Mouse (Mus musculus) midbrain, embryonic 13.5 days (tissue): ENCODE measurements around the gene Lkaaear1. TPM values are rescaled to one million over a fixed set of nuclear protein-coding genes. Genes with fewer than 3 reads are reported as not detected.
A peak's percentile ranks its signal among the peaks of the same experiment; 100 is the strongest.

ENCODE experiments used
- ATAC-seq: fragments of 200-750 bp; cut with Nextera tagmentation; 2 replicates; pipeline ENCODE4 v1.8.0; 2017; ENCODE audit warnings: mild to moderate bottlenecking, moderate TSS enrichment, moderate library complexity
- H3K27ac ChIP-seq: fragments of 300-500 bp; sonication (generic); 2 replicates; pipeline ENCODE4 v1.5.1; 2015; ENCODE audit warnings: inconsistent platforms, mild to moderate bottlenecking, moderate library complexity
- H3K27me3 ChIP-seq: fragments of 300-500 bp; sonication (generic); 2 replicates; pipeline ENCODE4 v1.6.1; 2015; ENCODE audit warnings: mild to moderate bottlenecking, inconsistent platforms
- H3K36me3 ChIP-seq: fragments of 300-500 bp; sonication (generic); 2 replicates; pipeline ENCODE4 v1.6.1; 2015; ENCODE audit warnings: mild to moderate bottlenecking, inconsistent platforms
- H3K4me1 ChIP-seq: fragments of 300-500 bp; sonication (generic); replicated peaks from 2 replicates; pipeline ENCODE4 v1.6.1; 2015; ENCODE audit warnings: inconsistent platforms
- H3K4me2 ChIP-seq: fragments of 300-500 bp; sonication (generic); replicated peaks from 2 replicates; pipeline ENCODE4 v1.6.1; 2015; ENCODE audit warnings: moderate library complexity, mild to moderate bottlenecking, inconsistent platforms
- H3K4me3 ChIP-seq: fragments of 300-500 bp; sonication (generic); replicated peaks from 2 replicates; pipeline ENCODE4 v1.5.1; 2015; ENCODE audit warnings: mild to moderate bottlenecking, inconsistent platforms
- H3K9ac ChIP-seq: fragments of 300-500 bp; sonication (generic); replicated peaks from 2 replicates; pipeline ENCODE4 v1.6.1; 2015; ENCODE audit warnings: mild to moderate bottlenecking, inconsistent platforms
- H3K9me3 ChIP-seq: fragments of 300-500 bp; sonication (generic); 2 replicates; pipeline ENCODE4 v1.6.1; 2016; ENCODE audit warnings: mild to moderate bottlenecking, inconsistent platforms
- WGBS: fragments of 180-500 bp; shearing (Covaris S2); methylation state at CpG from one replicate; pipeline ENCODE4 v1.1.7; 2015; 5-methylcytosine and 5-hydroxymethylcytosine counted together
- polyA plus RNA-seq: library from polyadenylated mRNA; unstranded; fragments of >200 nt; fragmentation: Nextera tagmentation; extraction: Ambion mirVana; gene quantifications from 2 replicates; pipeline ENCODE4 v1.2.1, GENCODE M21; 2015

The Lkaaear1 gene
- polyA plus RNA-seq, 1 experiment from 2014 or later = not detected

GRCm38 (mm10) chr2:181695776-181696175 lies 2.5 kb downstream of the Lkaaear1 start:
- WGBS = 69% methylated on average over 1 of the region's 1 CpGs
- H3K4me1 ChIP-seq = peaks cover 26% of the 10 kb centered on the region
- H3K36me3 ChIP-seq = no peaks in the 10 kb centered on the region
- H3K27ac ChIP-seq = no peak overlapping the region
- peaks cover 7% of the 10 kb centered on the region; the same call in 1 of the 2 replicates for H3K27me3 ChIP-seq
- H3K9ac ChIP-seq = no peak overlapping the region
- ATAC-seq = no peak
- no peak overlapping the region for H3K4me3 ChIP-seq
- no peak overlapping the region for H3K4me2 ChIP-seq
- no peaks in the 10 kb centered on the region for H3K9me3 ChIP-seq

GRCm38 (mm10) chr2:181694581-181694980 lies 3.7 kb downstream of the Lkaaear1 start:
- Histone ChIP-seq H3K4me3 (peak overlapping the region; percentile 63; the same call in 1 of the 2 replicates), H3K9ac (no peak overlapping the region), H3K9me3 (no peaks in the 10 kb centered on the region), H3K27ac (no peak overlapping the region), H3K27me3 (peaks cover 7% of the 10 kb centered on the region; the same call in 1 of the 2 replicates), H3K36me3 (peaks cover under 1% of the 10 kb centered on the region; the same call in 1 of the 2 replicates), H3K4me2 (peak overlapping the region; percentile 93), H3K4me1 (peaks cover 26% of the 10 kb centered on the region)
- ATAC-seq = no peak
- 86% methylated on average over 3 of the region's 3 CpGs for WGBS

GRCm38 (mm10) chr2:181693339-181694280 lies 4.6 kb downstream of the Lkaaear1 start, which contains the start of gene Rgs19:
Rgs19 (minus strand) TSS chr2:181693977.
- peaks cover 26% of the 10 kb centered on the region for H3K4me1 ChIP-seq
- peak; percentile 82 for ATAC-seq
- peak within 1 kb of the TSS; percentile 63 for H3K4me3 ChIP-seq
- under 1% methylated on average over 73 of the region's 75 CpGs for WGBS
- H3K27ac ChIP-seq = peak within 1 kb of the TSS; percentile 69
- H3K27me3 ChIP-seq = peaks cover 7% of the 10 kb centered on the region; the same call in 1 of the 2 replicates
- H3K4me2 ChIP-seq = peak within 1 kb of the TSS; percentile 93
- H3K9me3 ChIP-seq = no peaks in the 10 kb centered on the region
- peak within 1 kb of the TSS; percentile 76 for H3K9ac ChIP-seq
- H3K36me3 ChIP-seq = peaks cover 9% of the 10 kb centered on the region

GRCm38 (mm10) chr2:181692304-181692703 lies 5.9 kb downstream of the Lkaaear1 start:
- H3K9ac ChIP-seq = no peak overlapping the region

GRCm38 (mm10) chr2:181691571-181691970 lies 6.7 kb downstream of the Lkaaear1 start:
- no peak for ATAC-seq
- H3K4me1 ChIP-seq = peaks cover 26% of the 10 kb centered on the region
- 91% methylated on average over 4 of the region's 4 CpGs for WGBS
- no peak overlapping the region for H3K4me2 ChIP-seq
- no peaks in the 10 kb centered on the region for H3K9me3 ChIP-seq
- peaks cover 28% of the 10 kb centered on the region for H3K36me3 ChIP-seq
- 0 out of 2 replicates have a peak overlapping the region, but pooled peaks have one; percentile 14 for H3K9ac ChIP-seq
- H3K27ac ChIP-seq = no peak overlapping the region
- H3K27me3 ChIP-seq = peaks cover 7% of the 10 kb centered on the region; the same call in 1 of the 2 replicates
- no peak overlapping the region for H3K4me3 ChIP-seq

More at GRCm38 (mm10) chr2:181692304-181692703, 5.9 kb downstream of the Lkaaear1 start:
- Histone ChIP-seq H3K36me3 (peaks cover 20% of the 10 kb centered on the region), H3K27me3 (peaks cover 7% of the 10 kb centered on the region; the same call in 1 of the 2 replicates), H3K4me1 (peaks cover 26% of the 10 kb centered on the region), H3K9me3 (no peaks in the 10 kb centered on the region), H3K27ac (no peak overlapping the region; the same call in 1 of the 2 replicates), H3K4me3 (no peak overlapping the region), H3K4me2 (peak overlapping the region; percentile 93)
- WGBS = 93% methylated on average over 3 of the region's 3 CpGs
- no peak for ATAC-seq

GRCm38 (mm10) chr2:181691083-181691482 lies 7.2 kb downstream of the Lkaaear1 start:
- no peaks in the 10 kb centered on the region for H3K9me3 ChIP-seq
- H3K27ac ChIP-seq = no peak overlapping the region
- H3K36me3 ChIP-seq = peaks cover 32% of the 10 kb centered on the region
- H3K4me2 ChIP-seq = no peak overlapping the region
- ATAC-seq = no peak
- no peak overlapping the region for H3K4me3 ChIP-seq
- peaks cover 26% of the 10 kb centered on the region for H3K4me1 ChIP-seq
- H3K9ac ChIP-seq = 0 out of 2 replicates have a peak overlapping the region, but pooled peaks have one; percentile 14
- peaks cover 7% of the 10 kb centered on the region; the same call in 1 of the 2 replicates for H3K27me3 ChIP-seq
- WGBS = 89% methylated on average over 6 of the region's 6 CpGs

- 93% methylated on average over 10 of the region's 10 CpGs for WGBS
Observed at GRCm38 (mm10) chr2:181689466-181690160, 8.6 kb downstream of the Lkaaear1 start.

GRCm38 (mm10) chr2:181687586-181687985 lies 10.7 kb downstream of the Lkaaear1 start:
- H3K4me1 ChIP-seq = peaks cover 12% of the 10 kb centered on the region
- WGBS = 95% methylated on average over 8 of the region's 8 CpGs
- H3K4me2 ChIP-seq = no peak overlapping the region
- no peak overlapping the region for H3K9ac ChIP-seq
- H3K27ac ChIP-seq = no peak overlapping the region
- H3K36me3 ChIP-seq = peaks cover 44% of the 10 kb centered on the region
- no peaks in the 10 kb centered on the region for H3K27me3 ChIP-seq
- H3K4me3 ChIP-seq = no peak overlapping the region
- no peaks in the 10 kb centered on the region for H3K9me3 ChIP-seq
- no peak for ATAC-seq

More at GRCm38 (mm10) chr2:181689466-181690160, 8.6 kb downstream of the Lkaaear1 start:
- Histone ChIP-seq H3K9me3 (no peaks in the 10 kb centered on the region), H3K4me2 (no peak overlapping the region), H3K27ac (no peak overlapping the region), H3K36me3 (peaks cover 41% of the 10 kb centered on the region), H3K9ac (no peak overlapping the region), H3K27me3 (peaks cover 2% of the 10 kb centered on the region; the same call in 1 of the 2 replicates), H3K4me3 (no peak overlapping the region), H3K4me1 (peaks cover 26% of the 10 kb centered on the region)
- no peak for ATAC-seq

- ATAC-seq = no peak
- WGBS = 89% methylated on average over 4 of the region's 4 CpGs
- no peaks in the 10 kb centered on the region for H3K27me3 ChIP-seq
Observed at GRCm38 (mm10) chr2:181685686-181686085, 12.6 kb downstream of the Lkaaear1 start.

GRCm38 (mm10) chr2:181684713-181685112 lies 13.5 kb downstream of the Lkaaear1 start:
- Histone ChIP-seq H3K4me3 (no peak overlapping the region), H3K27ac (no peak overlapping the region), H3K9me3 (no peaks in the 10 kb centered on the region), H3K27me3 (no peaks in the 10 kb centered on the region), H3K4me2 (no peak overlapping the region), H3K36me3 (peaks cover 44% of the 10 kb centered on the region), H3K9ac (no peak overlapping the region), H3K4me1 (peaks cover 14% of the 10 kb centered on the region)
- WGBS = 82% methylated on average over 1 of the region's 1 CpGs
- ATAC-seq = no peak

More at GRCm38 (mm10) chr2:181685686-181686085, 12.6 kb downstream of the Lkaaear1 start:
- H3K4me3 ChIP-seq = no peak overlapping the region
- no peak overlapping the region for H3K9ac ChIP-seq
- no peak overlapping the region for H3K4me2 ChIP-seq
- H3K9me3 ChIP-seq = no peaks in the 10 kb centered on the region
- no peak overlapping the region for H3K27ac ChIP-seq
- H3K4me1 ChIP-seq = peaks cover 10% of the 10 kb centered on the region
- peaks cover 44% of the 10 kb centered on the region for H3K36me3 ChIP-seq

GRCm38 (mm10) chr2:181683381-181683780 lies 14.9 kb downstream of the Lkaaear1 start:
- H3K9ac ChIP-seq = no peak overlapping the region
- no peak overlapping the region for H3K4me2 ChIP-seq
- 65% methylated on average over 4 of the region's 4 CpGs for WGBS
- no peak overlapping the region for H3K4me3 ChIP-seq
- peaks cover 19% of the 10 kb centered on the region for H3K4me1 ChIP-seq
- no peak for ATAC-seq
- H3K27ac ChIP-seq = no peak overlapping the region
- no peaks in the 10 kb centered on the region for H3K27me3 ChIP-seq
- peaks cover 33% of the 10 kb centered on the region for H3K36me3 ChIP-seq
- H3K9me3 ChIP-seq = no peaks in the 10 kb centered on the region
